Mouse (Mus musculus): ENCODE measurements around the gene Dnah7c.

- TF ChIP-seq POLR2A (IDR thresholded peaks at IDR 0.05; ENCODE audit: borderline replicate concordance, extremely low read depth, low read depth, low read length) (no peak), CTCF (IDR thresholded peaks at IDR 0.05; ENCODE audit: insufficient read depth, low read length) (no peak)
These were observed 95.6 kb downstream of the Dnah7c start for GRCm38 (mm10) chr1:46521032-46521431.
